Mouse (Mus musculus) MEL (cell line): Measurements from ENCODE around the gene Gpr37l1. TPM values are rescaled to one million over a fixed set of nuclear protein-coding genes. Genes with fewer than 3 reads are reported as not detected.

Source experiments
- DNase-seq: peaks from one replicate; pipeline ENCODE4 v3.0.0; 2011; ENCODE audit warnings: low read depth, low spot score
- H3K27ac ChIP-seq: 2 replicates; pipeline ENCODE4 v1.5.1; 2012; ENCODE audit warnings: low read depth, mild to moderate bottlenecking, control low read depth, low read length, moderate library complexity; ENCODE audit not compliant: control insufficient read depth
- H3K27me3 ChIP-seq, 2 experiments: fragments of 150-350 bp in 1 of 2; sonication (generic) in 1 of 2; 2 replicates each; pipeline ENCODE4 v1.6.1; 2012; ENCODE audit warnings: low read length in 2 of 2, mild to moderate bottlenecking in 2 of 2, improper control_type of control experiment in 1 of 2, moderate library complexity in 1 of 2; ENCODE audit not compliant: insufficient read depth in 2 of 2, control insufficient read depth in 1 of 2
- H3K36me3 ChIP-seq, 2 experiments: 2 replicates each; pipeline ENCODE4 v1.6.1; 2012 to 2014; ENCODE audit warnings: low read length in 2 of 2, improper control_type of control experiment in 1 of 2, inconsistent platforms in 1 of 2, mild to moderate bottlenecking in 1 of 2; ENCODE audit not compliant: insufficient read depth in 2 of 2, control insufficient read depth in 1 of 2
- H3K4me1 ChIP-seq, 2 experiments: fragments of 150-350 bp in 1 of 2; sonication (generic) in 1 of 2; 2 replicates each; pipeline ENCODE4 v1.6.1; 2012; ENCODE audit warnings: low read length in 2 of 2, improper control_type of control experiment in 1 of 2, mild to moderate bottlenecking in 1 of 2; ENCODE audit not compliant: insufficient read depth in 2 of 2, control insufficient read depth in 1 of 2
- H3K4me3 ChIP-seq, 2 experiments: fragments of 150-350 bp in 1 of 2; sonication (generic) in 1 of 2; 2 replicates each; pipeline ENCODE4 v1.5.1; 2012; ENCODE audit warnings: low read depth in 2 of 2, low read length in 2 of 2, mild to moderate bottlenecking in 2 of 2, moderate library complexity in 2 of 2, control low read depth in 1 of 2, improper control_type of control experiment in 1 of 2; ENCODE audit not compliant: control insufficient read depth in 1 of 2, insufficient read depth in 1 of 2
- H3K79me2 ChIP-seq: 2 replicates; pipeline ENCODE4 v1.6.1; 2012; ENCODE audit warnings: mild to moderate bottlenecking, low read length, moderate library complexity; ENCODE audit not compliant: control insufficient read depth, poor library complexity, insufficient read depth
- H3K9ac ChIP-seq: 2 replicates; pipeline ENCODE4 v1.6.1; 2012; ENCODE audit warnings: low read depth, mild to moderate bottlenecking, control low read depth, low read length, moderate library complexity; ENCODE audit not compliant: control insufficient read depth, poor library complexity, severe bottlenecking
- H3K9me3 ChIP-seq: fragments of 150-350 bp; sonication (generic); replicated peaks from 2 replicates; pipeline ENCODE4 v1.6.1; 2012; ENCODE audit warnings: mild to moderate bottlenecking, low read length, improper control_type of control experiment, moderate library complexity; ENCODE audit not compliant: insufficient read depth
- BHLHE40 ChIP-seq: IDR thresholded peaks from 2 replicates; pipeline ENCODE4 v1.6.1; 2012; ENCODE audit warnings: low read depth, mild to moderate bottlenecking, inconsistent platforms, low read length, improper control_type of control experiment, borderline replicate concordance
- CHD1 ChIP-seq: IDR thresholded peaks from 2 replicates; pipeline ENCODE4 v1.6.1; 2012; ENCODE audit warnings: low read depth, mild to moderate bottlenecking, inconsistent platforms, low read length, improper control_type of control experiment
- CHD2 ChIP-seq: IDR thresholded peaks from 2 replicates; pipeline ENCODE4 v1.6.1; 2011; ENCODE audit warnings: low read length, improper control_type of control experiment
- CTCF ChIP-seq, 3 experiments: IDR thresholded peaks in 2 of 3; conservative IDR thresholded peaks in 1 of 3; 2 replicates each; pipeline ENCODE4 v1.5.1; 2011 to 2012; ENCODE audit warnings: low read length in 3 of 3, low read depth in 2 of 3, mild to moderate bottlenecking in 2 of 3, improper control_type of control experiment in 1 of 3, inconsistent platforms in 1 of 3, mixed read lengths in 1 of 3, moderate library complexity in 1 of 3; ENCODE audit not compliant: control insufficient read depth in 1 of 3, insufficient read depth in 1 of 3, poor library complexity in 1 of 3, severe bottlenecking in 1 of 3
- EP300 ChIP-seq, 2 experiments: IDR thresholded peaks; 2 replicates each; pipeline ENCODE4 v1.6.1; 2011; ENCODE audit warnings: improper control_type of control experiment in 2 of 2, low read length in 2 of 2, low read depth in 1 of 2, mild to moderate bottlenecking in 1 of 2
- ETS1 ChIP-seq: IDR thresholded peaks from 2 replicates; pipeline ENCODE4 v1.6.1; 2012; ENCODE audit warnings: low read depth, mild to moderate bottlenecking, inconsistent platforms, low read length, improper control_type of control experiment, moderate library complexity
- HCFC1 ChIP-seq: IDR thresholded peaks from 2 replicates; pipeline ENCODE4 v1.6.1; 2012; ENCODE audit warnings: low read depth, mild to moderate bottlenecking, inconsistent platforms, low read length, improper control_type of control experiment, moderate library complexity
- JUND ChIP-seq: IDR thresholded peaks from 2 replicates; pipeline ENCODE4 v1.6.1; 2011; ENCODE audit warnings: low read depth, mild to moderate bottlenecking, improper control_type of control experiment, low read length
- MAFK ChIP-seq: IDR thresholded peaks from 2 replicates; pipeline ENCODE4 v1.6.1; 2011; ENCODE audit warnings: low read depth, mild to moderate bottlenecking, low read length, improper control_type of control experiment, borderline replicate concordance
- MAZ ChIP-seq: IDR thresholded peaks from 2 replicates; pipeline ENCODE4 v1.6.1; 2012; ENCODE audit warnings: low read depth, mild to moderate bottlenecking, inconsistent platforms, low read length, improper control_type of control experiment
- MEF2A ChIP-seq: IDR thresholded peaks from 2 replicates; pipeline ENCODE4 v1.6.1; 2014; ENCODE audit warnings: low read depth, mild to moderate bottlenecking, inconsistent platforms, low read length, improper control_type of control experiment; ENCODE audit not compliant: poor library complexity, insufficient replicate concordance, severe bottlenecking; ENCODE audit errors: extremely low read depth
- MXI1 ChIP-seq: IDR thresholded peaks from 2 replicates; pipeline ENCODE4 v1.6.1; 2011; ENCODE audit warnings: mild to moderate bottlenecking, low read depth, low read length, improper control_type of control experiment
- MYB ChIP-seq: IDR thresholded peaks from 2 replicates; pipeline ENCODE4 v1.6.1; 2011; ENCODE audit warnings: mild to moderate bottlenecking, low read depth, low read length, improper control_type of control experiment
- MYC ChIP-seq: IDR thresholded peaks from 2 replicates; pipeline ENCODE4 v1.6.1; 2011; ENCODE audit warnings: low read depth, mild to moderate bottlenecking, low read length, improper control_type of control experiment, moderate library complexity
- NELFE ChIP-seq: IDR thresholded peaks from 2 replicates; pipeline ENCODE4 v1.6.1; 2011; ENCODE audit warnings: low read depth, low read length, improper control_type of control experiment
- NRF1 ChIP-seq: IDR thresholded peaks from 2 replicates; pipeline ENCODE4 v1.6.1; 2014; ENCODE audit warnings: low read depth, mild to moderate bottlenecking, inconsistent platforms, low read length, improper control_type of control experiment, moderate library complexity; ENCODE audit not compliant: poor library complexity, insufficient read depth, severe bottlenecking
- POLR2A ChIP-seq, 2 experiments: IDR thresholded peaks; 2 replicates each; pipeline ENCODE4 v1.6.1; 2011 to 2012; ENCODE audit warnings: low read length in 2 of 2, mild to moderate bottlenecking in 2 of 2, control low read depth in 1 of 2, improper control_type of control experiment in 1 of 2, low read depth in 1 of 2, moderate library complexity in 1 of 2; ENCODE audit not compliant: control insufficient read depth in 1 of 2, insufficient read depth in 1 of 2, poor library complexity in 1 of 2
- POLR2AphosphoS5 ChIP-seq: IDR thresholded peaks from 2 replicates; pipeline ENCODE4 v1.6.1; 2012; ENCODE audit warnings: low read depth, borderline replicate concordance, mild to moderate bottlenecking, inconsistent platforms, low read length, moderate library complexity, mixed read lengths
- RAD21 ChIP-seq: IDR thresholded peaks from 2 replicates; pipeline ENCODE4 v1.6.1; 2011; ENCODE audit warnings: mild to moderate bottlenecking, low read depth, low read length, improper control_type of control experiment
- SIN3A ChIP-seq: IDR thresholded peaks from 2 replicates; pipeline ENCODE4 v1.6.1; 2012; ENCODE audit warnings: low read length, improper control_type of control experiment, inconsistent platforms
- TAL1 ChIP-seq: IDR thresholded peaks from 2 replicates; pipeline ENCODE4 v1.6.1; 2012; ENCODE audit warnings: mild to moderate bottlenecking, inconsistent platforms, low read length, moderate library complexity, mixed read lengths
- TBP ChIP-seq: IDR thresholded peaks from 2 replicates; pipeline ENCODE4 v1.8.0; 2011; ENCODE audit warnings: low read depth, low read length, improper control_type of control experiment
- UBTF ChIP-seq: IDR thresholded peaks from 2 replicates; pipeline ENCODE4 v1.6.1; 2012; ENCODE audit warnings: low read depth, mild to moderate bottlenecking, inconsistent platforms, low read length, improper control_type of control experiment, moderate library complexity, borderline replicate concordance; ENCODE audit not compliant: insufficient read depth
- USF1 ChIP-seq: IDR thresholded peaks from 2 replicates; pipeline ENCODE4 v1.6.1; 2014; ENCODE audit warnings: low read depth, mild to moderate bottlenecking, inconsistent platforms, low read length, improper control_type of control experiment, moderate library complexity
- USF2 ChIP-seq, 2 experiments: IDR thresholded peaks; 2 replicates each; pipeline ENCODE4 v1.6.1; 2011 to 2012; ENCODE audit warnings: improper control_type of control experiment in 2 of 2, low read length in 2 of 2, borderline replicate concordance in 1 of 2, inconsistent platforms in 1 of 2, low read depth in 1 of 2, mild to moderate bottlenecking in 1 of 2; ENCODE audit not compliant: insufficient read depth in 1 of 2
- ZC3H11A ChIP-seq: IDR thresholded peaks from 2 replicates; pipeline ENCODE4 v1.6.1; 2012; ENCODE audit warnings: low read depth, mild to moderate bottlenecking, inconsistent platforms, low read length, improper control_type of control experiment
- ZMIZ1 ChIP-seq: IDR thresholded peaks from 2 replicates; pipeline ENCODE4 v1.6.1; 2012; ENCODE audit warnings: low read depth, mild to moderate bottlenecking, inconsistent platforms, low read length, improper control_type of control experiment, moderate library complexity
- ZNF384 ChIP-seq: IDR thresholded peaks from 2 replicates; pipeline ENCODE4 v1.6.1; 2012; ENCODE audit warnings: low read depth, mild to moderate bottlenecking, inconsistent platforms, low read length, improper control_type of control experiment
- polyA plus RNA-seq, 2 experiments: library from polyadenylated mRNA; stranded (reverse) in 1 of 2; unstranded in 1 of 2; fragments of >175 nt in 1 of 2; fragments of >200 nt in 1 of 2; gene quantifications; 2 replicates each; pipeline versions ENCODE4 v1.2.1 to v1.2.4; 2012; ENCODE audit warnings: low replicate concordance in 2 of 2, low read depth in 1 of 2; ENCODE audit not compliant: insufficient read length in 2 of 2, insufficient read depth in 1 of 2, missing spikeins in 1 of 2
- total RNA-seq: library from RNA; depleted of rRNA; stranded (reverse); fragments of 300-350 nt; gene quantifications from 2 replicates; pipeline ENCODE4 v1.2.3, GENCODE M21; 2012

Gpr37l1 gene
- total and polyA plus RNA-seq, 3 experiments, result not detected

DNA sequence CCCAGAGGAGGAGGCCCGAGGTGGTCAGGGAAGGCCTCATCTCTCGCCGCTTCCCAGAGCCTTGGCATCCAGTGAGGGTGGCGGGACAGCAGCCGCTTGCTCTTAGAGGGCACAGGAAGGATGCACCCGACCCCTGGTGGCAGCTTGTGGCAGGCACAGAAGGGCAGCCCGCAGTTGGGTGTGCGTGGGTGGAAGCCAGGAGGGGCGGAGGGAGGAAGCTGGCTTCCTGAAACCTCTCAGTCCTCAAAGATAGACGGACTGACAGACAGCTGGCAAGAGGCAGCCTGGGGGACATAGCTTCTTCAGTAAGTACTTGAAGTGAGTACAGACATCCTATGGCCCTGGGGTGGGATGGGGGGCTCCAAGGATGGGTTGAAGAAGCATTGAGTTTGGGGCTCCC lies 35.0 kb downstream of the Gpr37l1 start, which contains the start of gene Ptpn7 (continued):
- TF ChIP-seq ZNF384 (no peak), BHLHE40 (no peak)

DNA sequence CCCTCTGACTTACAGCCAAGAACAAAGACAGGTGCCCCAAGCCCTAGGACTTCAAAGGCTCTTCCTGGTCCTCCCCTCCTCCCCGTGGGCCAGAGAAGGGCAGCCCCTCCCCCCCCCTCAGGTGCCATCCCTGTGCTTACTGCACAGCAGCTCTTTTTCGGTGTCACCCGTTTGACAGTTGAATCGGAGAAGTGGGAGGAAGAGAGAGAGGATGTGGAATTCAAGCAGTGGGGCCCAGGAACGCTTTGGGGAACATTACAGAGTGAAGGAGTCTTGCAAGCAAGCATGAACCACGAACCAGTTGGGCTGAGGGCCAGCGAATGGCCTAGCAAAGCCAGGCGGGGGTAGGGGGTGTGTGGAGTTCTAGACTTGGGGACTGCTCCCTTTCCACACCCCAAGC lies 35.9 kb downstream of the Gpr37l1 start:
- TF ChIP-seq CHD2, result no peak
- no peak for TF ChIP-seq HCFC1
- TF ChIP-seq MAFK, result no peak
- TF ChIP-seq POLR2A (IDR thresholded peaks at IDR 0.05; ENCODE audit: control insufficient read depth in 1 of 2, insufficient read depth in 1 of 2, low read depth in 1 of 2, low read length in 2 of 2, poor library complexity in 1 of 2), result peak in 1 of 2 experiments; percentile 34; a peak in 1 of 4 replicates
- TF ChIP-seq USF2 (IDR thresholded peaks at IDR 0.05; ENCODE audit: borderline replicate concordance in 1 of 2, insufficient read depth in 1 of 2, low read depth in 1 of 2, low read length in 2 of 2), result no peak
- peak; percentile 6; the same call in 1 of the 2 replicates for TF ChIP-seq MXI1
- no peak for TF ChIP-seq EP300 (IDR thresholded peaks at IDR 0.05; ENCODE audit: low read depth in 1 of 2, low read length in 2 of 2)
- TF ChIP-seq MAZ, result peak; percentile 18; the same call in 1 of the 2 replicates
- peak; percentile 15; the same call in 1 of the 2 replicates for TF ChIP-seq CHD1
- TF ChIP-seq, all 39 proteins: peak for 4
- peaks cover 5 to 28% of the 10 kb centered on the region in 2 experiments for H3K4me1 ChIP-seq
- H3K27ac ChIP-seq, result peak overlapping the region; percentile 99
- H3K9ac ChIP-seq, result peak overlapping the region; percentile 97
- H3K4me3 ChIP-seq, result peak overlapping the region; percentile 76 to 86
- H3K79me2 ChIP-seq, result peaks cover 43% of the 10 kb centered on the region
- no peaks in the 10 kb centered on the region for H3K27me3 ChIP-seq
- peak; percentile 67 for DNase-seq
- peaks cover 0 to 22% of the 10 kb centered on the region in 2 experiments; a peak in 3 of 4 replicates for H3K36me3 ChIP-seq
- no peaks in the 10 kb centered on the region for H3K9me3 ChIP-seq

DNA sequence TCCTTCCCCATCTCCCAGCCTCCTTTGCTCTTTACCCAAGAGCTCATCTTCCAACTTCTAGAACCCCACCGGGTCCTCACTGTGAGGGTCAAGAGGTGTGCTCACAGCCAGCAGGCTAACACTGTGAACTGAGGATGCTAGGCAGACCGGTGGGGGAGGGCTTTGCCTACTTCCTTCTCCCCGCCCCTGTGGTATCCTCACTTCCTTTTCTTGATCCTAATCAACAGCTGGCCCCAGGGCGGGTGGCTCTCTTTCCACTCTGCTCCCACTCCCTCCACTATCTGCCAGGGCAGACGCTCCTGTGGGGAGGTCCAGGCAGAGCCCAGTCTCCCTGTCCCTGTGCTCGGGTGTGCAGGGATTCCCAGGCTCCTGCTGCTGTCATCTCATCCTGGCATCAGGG lies 36.4 kb downstream of the Gpr37l1 start:
- no peaks in the 10 kb centered on the region for H3K9me3 ChIP-seq
- H3K79me2 ChIP-seq, result peaks cover 41% of the 10 kb centered on the region
- peak; percentile 90 for DNase-seq
- H3K36me3 ChIP-seq, result peaks cover 0 to 17% of the 10 kb centered on the region in 2 experiments; a peak in 2 of 4 replicates
- peak overlapping the region; percentile 99 for H3K27ac ChIP-seq
- peak overlapping the region; percentile 76 to 86 for H3K4me3 ChIP-seq
- no peaks in the 10 kb centered on the region for H3K27me3 ChIP-seq
- H3K4me1 ChIP-seq, result peaks cover 5 to 25% of the 10 kb centered on the region in 2 experiments
- peak overlapping the region; percentile 97 for H3K9ac ChIP-seq
- TF ChIP-seq NELFE (peak; percentile 92), RAD21 (no peak), NRF1 (no peak), TAL1 (peak; percentile 86), POLR2AphosphoS5 (no peak), ETS1 (peak; percentile 89), MXI1 (peak; percentile 14; the same call in 1 of the 2 replicates), ZMIZ1 (peak; percentile 96), EP300 (IDR thresholded peaks at IDR 0.05; ENCODE audit: low read depth in 1 of 2, low read length in 2 of 2) (peak; percentile 74 to 86), TBP (peak; percentile 94), CTCF (IDR thresholded peaks at IDR 0.05 in 2 of 3, conservative IDR thresholded peaks at IDR 0.05 in 1 of 3; ENCODE audit: control insufficient read depth in 1 of 3, insufficient read depth in 1 of 3, low read depth in 2 of 3, low read length in 3 of 3, poor library complexity in 1 of 3, severe bottlenecking in 1 of 3) (no peak), SIN3A (peak; percentile 91), MYC (0 out of 2 replicates have a peak, but pooled peaks have one; percentile 22), MAFK (no peak), CHD1 (no peak), POLR2A (IDR thresholded peaks at IDR 0.05; ENCODE audit: control insufficient read depth in 1 of 2, insufficient read depth in 1 of 2, low read depth in 1 of 2, low read length in 2 of 2, poor library complexity in 1 of 2) (peak in 1 of 2 experiments; percentile 98; a peak in 2 of 4 replicates), ZC3H11A (no peak), UBTF (no peak), MEF2A (no peak), JUND (no peak), MYB (no peak), USF1 (no peak)
